Mouse (Mus musculus): ENCODE data around the gene Tnik. TPM values are rescaled to one million over a fixed set of nuclear protein-coding genes. Genes with fewer than 3 reads are reported as not detected.

Tnik gene
- polyA plus RNA-seq, 1 experiment = 13.8 TPM

DNA sequence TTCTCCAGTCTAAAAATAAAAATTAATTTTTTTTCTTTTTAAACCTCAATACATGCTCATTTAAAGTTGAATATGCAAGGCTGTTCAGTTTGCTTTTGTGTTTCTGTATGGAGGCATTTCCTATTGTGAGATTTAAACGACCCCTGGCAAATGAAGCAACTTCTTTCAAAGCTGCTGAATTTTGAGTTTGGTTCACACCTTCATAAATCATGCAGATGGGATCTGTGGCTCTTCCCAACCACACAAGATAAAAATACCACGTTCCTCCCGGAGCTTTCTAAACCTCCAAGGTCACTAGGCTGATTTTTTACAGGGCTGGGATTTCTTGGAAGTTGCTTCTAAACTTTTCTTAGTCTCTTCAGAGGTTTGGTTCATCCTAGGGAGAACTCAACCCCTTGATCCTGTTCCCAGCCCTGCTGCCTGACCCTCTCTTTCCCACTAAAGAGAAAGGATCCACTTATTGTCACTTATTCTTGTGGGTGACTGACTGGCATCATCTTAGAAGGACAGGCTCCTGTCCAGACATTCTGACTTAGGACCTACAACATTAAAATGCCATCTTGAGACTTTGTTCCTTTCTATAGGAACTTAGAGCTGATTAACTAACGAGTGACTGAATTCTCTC is 260.6 kb downstream of the Tnik start:
- Histone ChIP-seq H3K4me3 (replicated peaks) (no peak overlapping the region), H3K27me3 (replicated peaks) (no peaks in the 10 kb centered on the region), H3K4me1 (peaks cover 42% of the 10 kb centered on the region), H3K36me3 (replicated peaks; ENCODE audit: low read length) (peaks cover 44% of the 10 kb centered on the region), H3K9me3 (no peaks in the 10 kb centered on the region)
- TF ChIP-seq GATA1 (IDR thresholded peaks at IDR 0.05; ENCODE audit: borderline replicate concordance, low read length) = no peak
- TF ChIP-seq FLI1 (IDR thresholded peaks at IDR 0.05; ENCODE audit: low read length) = no peak

DNA sequence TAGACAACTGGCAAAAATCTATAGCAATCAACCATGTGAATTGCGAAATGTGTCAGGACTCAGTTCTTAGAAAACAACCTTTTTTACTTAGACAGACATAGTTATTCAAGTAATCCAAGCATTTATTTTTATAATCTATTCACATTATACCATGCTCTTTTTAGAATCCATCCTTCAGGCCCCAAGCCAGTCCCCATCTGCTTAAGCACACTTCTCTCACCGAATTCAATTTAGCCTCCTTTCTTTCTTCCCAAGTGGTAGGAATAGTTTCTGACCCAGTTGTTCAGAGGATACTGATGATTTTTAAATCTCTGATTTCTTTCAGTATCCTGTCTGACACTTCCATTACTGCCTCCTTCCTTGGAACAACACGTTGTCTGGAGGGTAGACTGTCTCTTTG is 261.5 kb downstream of the Tnik start:
- no peak overlapping the region for H3K4me3 ChIP-seq (replicated peaks)
- TF ChIP-seq GATA1 (IDR thresholded peaks at IDR 0.05; ENCODE audit: borderline replicate concordance, low read length) (no peak), FLI1 (IDR thresholded peaks at IDR 0.05; ENCODE audit: low read length) (no peak)
- peaks cover 46% of the 10 kb centered on the region for H3K4me1 ChIP-seq
- no peaks in the 10 kb centered on the region for H3K9me3 ChIP-seq
- peaks cover 44% of the 10 kb centered on the region for H3K36me3 ChIP-seq (replicated peaks; ENCODE audit: low read length)
- H3K27me3 ChIP-seq (replicated peaks) = no peaks in the 10 kb centered on the region

DNA sequence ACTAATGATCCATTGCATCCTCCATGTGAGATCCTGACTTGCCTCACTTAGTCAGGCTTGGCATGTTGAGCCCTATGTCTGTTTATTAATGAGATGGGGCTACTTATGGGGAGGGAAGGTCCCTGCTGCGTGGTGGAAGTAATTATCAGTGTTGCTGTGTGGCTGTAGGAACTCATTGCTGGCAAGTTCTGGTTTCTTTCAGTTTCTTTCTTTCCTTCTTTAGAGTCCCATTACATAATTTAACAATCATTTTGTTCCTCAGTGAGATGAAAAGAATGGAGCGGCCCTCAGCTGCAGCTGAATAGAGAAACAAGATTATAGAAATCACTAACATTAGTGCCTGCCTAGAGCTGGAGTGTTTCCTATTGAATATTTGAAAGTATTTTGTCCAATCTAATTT is 263.7 kb downstream of the Tnik start:
- H3K4me3 ChIP-seq (replicated peaks) = no peak overlapping the region
- no peaks in the 10 kb centered on the region for H3K9me3 ChIP-seq
- H3K4me1 ChIP-seq = peaks cover 53% of the 10 kb centered on the region
- peaks cover 57% of the 10 kb centered on the region for H3K36me3 ChIP-seq (replicated peaks; ENCODE audit: low read length)
- H3K27me3 ChIP-seq (replicated peaks) = no peaks in the 10 kb centered on the region
- TF ChIP-seq FLI1 (IDR thresholded peaks at IDR 0.05; ENCODE audit: low read length) = no peak
- no peak for TF ChIP-seq GATA1 (IDR thresholded peaks at IDR 0.05; ENCODE audit: borderline replicate concordance, low read length)

DNA sequence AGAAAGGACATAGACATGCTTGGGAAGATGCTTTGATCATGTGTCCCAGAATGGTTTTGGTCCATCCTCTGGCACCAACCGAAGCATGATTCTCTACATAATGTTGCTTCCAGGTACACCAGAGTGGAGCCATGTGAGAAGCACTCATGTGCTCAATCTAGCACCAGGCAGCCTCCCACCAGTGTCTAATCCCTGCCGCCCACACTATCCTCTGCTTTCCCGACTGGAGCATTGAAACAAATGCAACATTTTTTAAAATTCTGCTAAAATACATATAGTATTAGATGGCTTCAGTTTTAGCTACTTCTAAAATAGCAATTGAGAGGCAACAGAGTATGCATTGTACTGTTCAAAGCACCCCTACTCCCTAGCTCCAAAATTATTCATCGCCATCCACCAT is 264.2 kb downstream of the Tnik start:
- peaks cover 62% of the 10 kb centered on the region for H3K36me3 ChIP-seq (replicated peaks; ENCODE audit: low read length)
- no peak overlapping the region for H3K4me3 ChIP-seq (replicated peaks)
- TF ChIP-seq GATA1 (IDR thresholded peaks at IDR 0.05; ENCODE audit: borderline replicate concordance, low read length) (no peak), FLI1 (IDR thresholded peaks at IDR 0.05; ENCODE audit: low read length) (no peak)
- no peaks in the 10 kb centered on the region for H3K9me3 ChIP-seq
- peaks cover 51% of the 10 kb centered on the region for H3K4me1 ChIP-seq
- H3K27me3 ChIP-seq (replicated peaks) = no peaks in the 10 kb centered on the region

DNA sequence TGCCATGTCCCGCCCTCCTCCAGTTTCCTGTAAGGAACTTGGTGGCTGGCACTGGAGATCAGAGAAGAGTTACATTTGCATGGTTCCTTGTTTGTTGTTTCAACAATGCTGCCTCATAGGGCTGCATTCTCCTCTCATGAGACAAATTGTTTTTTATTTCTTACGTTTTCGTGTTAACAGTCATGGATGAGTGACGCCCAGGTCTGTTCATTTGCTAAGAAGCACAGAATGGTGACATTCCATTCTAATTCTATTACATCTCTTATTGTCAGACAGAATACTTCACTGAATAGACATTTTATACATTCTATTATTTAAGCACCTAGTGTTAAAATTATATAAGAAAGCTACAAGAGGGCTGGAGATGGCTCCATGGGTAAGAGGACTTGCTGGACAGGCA is 266.5 kb downstream of the Tnik start:
- no peaks in the 10 kb centered on the region for H3K27me3 ChIP-seq (replicated peaks)
- H3K4me3 ChIP-seq (replicated peaks) = no peak overlapping the region
- H3K4me1 ChIP-seq = peaks cover 40% of the 10 kb centered on the region
- TF ChIP-seq GATA1 (IDR thresholded peaks at IDR 0.05; ENCODE audit: borderline replicate concordance, low read length) (no peak), FLI1 (IDR thresholded peaks at IDR 0.05; ENCODE audit: low read length) (no peak)
- peaks cover 65% of the 10 kb centered on the region for H3K36me3 ChIP-seq (replicated peaks; ENCODE audit: low read length)
- H3K9me3 ChIP-seq = no peaks in the 10 kb centered on the region

DNA sequence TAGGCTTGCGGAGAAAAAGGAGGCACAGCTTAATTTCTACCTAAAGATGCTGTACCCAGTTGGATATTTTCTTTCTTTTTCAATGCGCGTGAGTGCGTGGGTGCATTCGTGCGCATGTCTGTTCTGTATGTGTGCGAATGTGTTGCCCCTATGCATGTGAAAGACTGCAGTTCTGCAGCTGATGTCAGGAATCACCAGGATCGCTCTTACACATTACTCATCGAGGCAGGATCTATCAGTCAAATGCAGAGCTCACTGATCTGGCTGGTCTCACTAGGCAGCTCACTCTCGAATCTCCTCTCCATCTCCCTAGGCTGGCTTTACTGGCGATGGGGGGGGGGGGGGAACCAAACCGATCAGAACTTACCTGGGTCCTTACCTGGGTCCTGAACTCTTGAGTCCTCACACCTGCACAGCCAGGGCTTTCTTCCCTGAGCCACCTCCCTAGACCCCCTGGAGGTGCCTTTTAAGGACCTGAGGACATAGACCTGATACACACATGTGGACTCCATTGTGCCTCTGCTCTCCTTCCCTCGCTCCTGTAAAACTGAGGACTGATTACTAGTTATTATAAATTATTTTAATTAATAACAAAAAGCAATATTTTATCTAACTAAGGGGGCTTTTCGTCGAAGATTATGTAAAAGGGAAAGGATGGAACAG is 268.4 kb downstream of the Tnik start:
- Histone ChIP-seq H3K36me3 (replicated peaks; ENCODE audit: low read length) (peaks cover 59% of the 10 kb centered on the region), H3K4me3 (replicated peaks) (no peak overlapping the region), H3K27me3 (replicated peaks) (no peaks in the 10 kb centered on the region), H3K4me1 (peaks cover 24% of the 10 kb centered on the region), H3K9me3 (no peaks in the 10 kb centered on the region)
- TF ChIP-seq GATA1 (IDR thresholded peaks at IDR 0.05; ENCODE audit: borderline replicate concordance, low read length) (no peak), FLI1 (IDR thresholded peaks at IDR 0.05; ENCODE audit: low read length) (no peak)

DNA sequence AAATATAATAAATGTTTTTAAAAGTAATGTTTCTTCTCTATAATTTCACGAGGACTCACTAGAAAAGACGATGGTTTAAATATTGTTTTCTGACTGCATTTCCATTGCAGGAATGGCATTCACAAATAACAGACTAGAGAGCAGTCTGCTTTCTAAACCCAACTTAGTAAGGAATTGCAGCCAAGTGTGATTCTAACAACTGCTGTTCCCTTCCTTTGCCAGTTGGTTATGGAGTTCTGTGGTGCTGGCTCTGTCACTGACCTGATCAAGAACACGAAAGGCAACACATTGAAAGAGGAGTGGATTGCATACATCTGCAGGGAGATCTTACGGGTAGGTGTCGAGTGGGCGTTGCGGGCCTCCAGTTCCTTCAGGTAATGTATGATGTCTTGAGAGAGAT is 269.7 kb downstream of the Tnik start:
- H3K4me1 ChIP-seq = peaks cover 14% of the 10 kb centered on the region; the same call in 1 of the 2 replicates
- no peaks in the 10 kb centered on the region for H3K27me3 ChIP-seq (replicated peaks)
- no peaks in the 10 kb centered on the region for H3K9me3 ChIP-seq
- no peak for TF ChIP-seq FLI1 (IDR thresholded peaks at IDR 0.05; ENCODE audit: low read length)
- TF ChIP-seq GATA1 (IDR thresholded peaks at IDR 0.05; ENCODE audit: borderline replicate concordance, low read length) = no peak
- no peak overlapping the region for H3K4me3 ChIP-seq (replicated peaks)
- peaks cover 56% of the 10 kb centered on the region for H3K36me3 ChIP-seq (replicated peaks; ENCODE audit: low read length)

DNA sequence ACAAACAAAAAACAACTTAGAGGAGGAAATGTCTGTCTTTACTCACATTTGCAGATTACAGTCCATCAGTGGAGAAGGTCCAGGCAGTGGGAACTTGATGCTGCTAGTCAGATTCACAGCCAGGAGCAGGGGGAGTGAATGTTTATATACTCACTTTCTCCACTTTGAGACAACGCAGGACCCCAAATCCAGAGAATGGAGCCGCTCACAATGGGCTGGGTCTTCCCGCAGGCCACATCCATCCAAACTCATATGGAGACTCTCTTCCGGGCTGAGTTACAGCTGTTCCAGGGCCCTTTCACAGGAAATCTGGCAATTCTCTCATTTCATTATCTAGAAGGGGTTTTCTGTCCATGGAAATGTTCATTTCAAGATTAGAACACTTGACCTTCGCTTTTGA is 277.1 kb downstream of the Tnik start:
- no peaks in the 10 kb centered on the region for H3K27me3 ChIP-seq (replicated peaks)
- peaks cover 3% of the 10 kb centered on the region for H3K4me1 ChIP-seq
- peaks cover 90% of the 10 kb centered on the region for H3K36me3 ChIP-seq (replicated peaks; ENCODE audit: low read length)
- H3K9me3 ChIP-seq = no peaks in the 10 kb centered on the region
- H3K4me3 ChIP-seq (replicated peaks) = no peak overlapping the region
- TF ChIP-seq FLI1 (IDR thresholded peaks at IDR 0.05; ENCODE audit: low read length) (no peak), GATA1 (IDR thresholded peaks at IDR 0.05; ENCODE audit: borderline replicate concordance, low read length) (no peak)

DNA sequence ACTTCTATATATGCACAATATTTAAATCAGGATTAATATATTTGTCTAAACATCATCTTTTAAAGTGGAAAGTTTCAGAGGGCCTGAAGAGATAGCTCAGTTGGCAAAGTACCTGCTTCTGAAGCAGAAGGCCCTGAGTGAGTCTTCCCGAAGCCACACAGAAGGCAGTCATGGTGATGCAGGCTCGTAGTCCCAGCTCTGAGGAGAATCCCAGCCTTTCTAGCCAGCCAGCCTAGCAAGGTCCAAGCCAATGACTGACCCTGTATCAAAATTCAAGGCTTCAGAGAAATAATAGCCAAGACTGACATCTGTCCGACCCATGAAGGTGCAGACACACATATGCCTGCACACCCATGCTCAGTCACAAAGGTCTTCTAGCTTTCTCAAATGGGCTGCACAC is 279.9 kb downstream of the Tnik start:
- Histone ChIP-seq H3K27me3 (replicated peaks) (no peaks in the 10 kb centered on the region), H3K9me3 (no peaks in the 10 kb centered on the region), H3K4me1 (peaks cover 12% of the 10 kb centered on the region), H3K4me3 (replicated peaks) (no peak overlapping the region), H3K36me3 (replicated peaks; ENCODE audit: low read length) (peaks cover 97% of the 10 kb centered on the region)
- no peak for TF ChIP-seq FLI1 (IDR thresholded peaks at IDR 0.05; ENCODE audit: low read length)
- no peak for TF ChIP-seq GATA1 (IDR thresholded peaks at IDR 0.05; ENCODE audit: borderline replicate concordance, low read length)

DNA sequence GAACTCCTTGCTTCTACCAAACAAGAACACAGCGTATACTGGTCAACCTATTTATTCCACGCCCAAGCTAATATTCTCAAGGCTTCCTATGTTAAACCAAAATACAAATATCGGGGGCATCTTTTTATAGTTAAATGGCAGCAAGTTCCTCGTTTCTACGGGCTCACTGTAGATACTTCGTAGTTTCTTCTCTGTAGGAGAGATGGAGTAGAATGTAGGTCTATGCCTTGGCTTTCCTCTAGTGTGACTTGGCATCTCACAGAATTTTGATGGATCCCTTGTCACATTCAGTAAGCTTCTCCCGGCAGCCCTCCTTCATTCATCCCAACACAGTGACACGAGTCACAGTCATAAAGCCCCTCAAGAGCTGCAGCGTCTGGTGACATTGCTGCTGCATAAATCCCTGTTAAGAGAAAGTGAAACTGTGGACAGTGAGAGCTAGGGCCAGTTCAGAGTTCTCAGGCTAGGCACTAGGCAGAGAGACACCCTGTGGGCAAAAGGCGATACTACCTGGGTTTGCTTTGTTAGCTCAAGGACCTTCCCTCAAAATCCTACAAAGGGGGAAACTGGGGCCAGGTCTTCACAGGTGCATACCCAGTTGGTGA is 280.5 kb downstream of the Tnik start:
- Histone ChIP-seq H3K4me3 (replicated peaks) (peak overlapping the region; percentile 12), H3K36me3 (replicated peaks; ENCODE audit: low read length) (peaks cover 97% of the 10 kb centered on the region), H3K4me1 (peaks cover 17% of the 10 kb centered on the region), H3K27me3 (replicated peaks) (no peaks in the 10 kb centered on the region), H3K9me3 (no peaks in the 10 kb centered on the region)
- no peak for TF ChIP-seq GATA1 (IDR thresholded peaks at IDR 0.05; ENCODE audit: borderline replicate concordance, low read length)
- no peak for TF ChIP-seq FLI1 (IDR thresholded peaks at IDR 0.05; ENCODE audit: low read length)
